Mouse (Mus musculus) kidney, adult 2 months (tissue): ENCODE results near the gene Amot.

Experiments used
- CTCF ChIP-seq: fragments of 200-500 bp; conservative IDR thresholded peaks from 2 replicates; pipeline ENCODE4 v1.5.1; 2011; ENCODE audit warnings: low read depth, mild to moderate bottlenecking, control low read depth, low read length, moderate library complexity, mixed read lengths; ENCODE audit not compliant: insufficient read depth, insufficient read length
- POLR2A ChIP-seq: fragments of 200-500 bp; IDR thresholded peaks from one replicate; pipeline ENCODE4 v1.6.1; 2011; ENCODE audit warnings: low read depth, low read length, control low read depth

DNA sequence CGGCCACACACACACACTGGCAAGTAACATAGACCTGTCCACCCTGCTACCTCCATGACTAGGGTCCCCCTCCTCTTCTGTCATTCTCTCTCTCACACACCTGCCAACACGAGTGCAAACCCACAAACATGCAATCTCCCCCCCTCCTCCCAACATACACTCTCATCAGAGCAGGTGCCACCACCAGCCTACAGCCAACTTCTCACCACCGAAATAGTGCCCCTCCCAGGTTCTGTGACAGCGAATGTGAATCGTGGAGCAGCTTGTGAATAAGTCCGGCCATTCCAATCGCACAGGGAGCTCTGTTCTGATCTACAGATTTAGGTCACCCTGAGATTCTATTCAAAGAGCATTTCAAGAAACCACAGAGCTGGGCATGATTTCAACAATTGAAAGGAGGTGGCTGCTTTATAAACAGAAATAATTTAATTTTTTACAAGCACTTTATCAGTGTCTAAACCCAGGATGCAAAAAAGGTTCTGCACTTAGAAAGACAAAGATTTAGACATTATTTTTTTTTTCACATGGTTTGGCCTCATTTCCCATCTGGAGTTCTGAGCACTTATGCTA lies 21.4 kb downstream of the Amot start:
- TF ChIP-seq CTCF = no peak
- no peak for TF ChIP-seq POLR2A
